Mouse (Mus musculus): Measurements from ENCODE around the gene Ptrh1.

DNA sequence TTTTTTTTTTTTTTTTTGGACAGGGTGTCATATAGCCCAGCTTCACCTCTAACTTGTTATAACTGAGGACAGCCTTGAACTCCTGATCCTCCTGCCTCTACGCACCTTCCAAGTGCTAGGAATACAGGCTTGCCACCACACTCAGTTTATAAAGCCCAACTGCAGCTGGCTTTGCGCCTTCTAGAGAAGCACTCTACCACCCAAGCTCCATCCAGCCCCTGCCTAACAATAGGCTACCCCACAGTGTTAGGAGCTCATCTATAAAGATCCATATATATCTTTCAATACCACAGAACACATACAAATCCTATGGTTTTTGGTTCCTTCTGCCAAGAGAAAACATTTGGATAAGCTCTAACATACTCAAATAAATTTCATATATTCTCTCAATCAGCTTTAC is 40.9 kb downstream of the Ptrh1 start:
- TF ChIP-seq CTCF (IDR thresholded peaks at IDR 0.05; ENCODE audit: low read depth) (no peak), EP300 (IDR thresholded peaks at IDR 0.05; ENCODE audit: low read depth) (no peak)
